10 mouse cellular contexts compared by ENCODE assay signal in the genomic region with DNA sequence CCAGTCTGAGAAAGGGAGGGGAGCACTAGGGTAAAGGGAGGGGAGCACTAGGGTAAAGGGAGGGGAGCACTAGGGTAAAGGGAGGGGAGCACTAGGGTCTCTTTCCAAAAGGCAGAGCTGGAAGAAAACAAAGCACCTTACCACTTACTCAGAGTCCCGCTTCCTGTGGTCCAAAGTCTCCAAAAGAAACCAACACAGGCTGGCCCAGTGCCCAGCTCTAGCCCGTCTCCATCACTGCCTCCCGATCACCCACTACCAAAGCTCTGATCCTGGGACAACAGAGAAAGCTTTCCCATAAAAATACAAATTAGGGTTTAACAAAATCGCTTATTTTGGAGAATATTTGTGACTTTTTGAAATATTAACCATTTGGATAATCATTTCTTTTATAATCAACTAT.
DNase-seq lines count a peak whose midpoint lies in the region.
"Had no signal": no experiment of that assay in that cellular context is flagged by ENCODE, and none has a peak within 500 bp of the region (broad histone marks: within the 10 kb centered on the region; RNA-seq: fewer than 3 reads in every experiment).

No protein-coding gene starts in this region.

- peak; percentile 42 for DNase-seq in heart, adult 11 months
- DNase-seq in heart, adult 9 months (ENCODE audit: low spot score in 2 of 2): no peak
- DNase-seq in right cerebral cortex, postnatal 4 days: peak; percentile 20
- no peak for DNase-seq in right cerebral cortex, adult 18-20 months
- DNase-seq in kidney, postnatal 25 days: peak; percentile 55 to 68
- DNase-seq in retina, postnatal 1 day: no peak
- DNase-seq in thymus, postnatal 10 days (ENCODE audit: low spot score in 2 of 2): no peak
- DNase-seq: adrenal gland, postnatal 25 days; gastrocnemius, postnatal 10 days; heart, adult 2 months had no signal

Comparison
In these comparisons a context has a peak if more than half of its experiments do, and no peak if none do; other contexts are left out.
1. DNase-seq: peak in heart, adult 11 months (single experiment), right cerebral cortex, postnatal 4 days (single experiment) and kidney, postnatal 25 days (2 of 2); none in heart, adult 9 months (0 of 2), right cerebral cortex, adult 18-20 months (single experiment), retina, postnatal 1 day (single experiment) and thymus, postnatal 10 days (0 of 2).